Mouse (Mus musculus) CH12.LX (cell line): ENCODE data around the gene Mgrn1. TPM values are rescaled to one million over a fixed set of nuclear protein-coding genes. Genes with fewer than 3 reads are reported as not detected.

Experiments used
- DNase-seq: peaks from one replicate; pipeline ENCODE4 v3.0.0-alpha.2; 2013; ENCODE audit errors: extremely low read depth
- H3K27ac ChIP-seq: 2 replicates; pipeline ENCODE4 v1.5.1; 2012; ENCODE audit warnings: low read depth, mild to moderate bottlenecking, control low read depth, moderate library complexity; ENCODE audit not compliant: insufficient read depth
- H3K27me3 ChIP-seq: replicated peaks from 2 replicates; pipeline ENCODE3; 2012; ENCODE audit warnings: inconsistent platforms
- H3K36me3 ChIP-seq, 2 experiments: replicated peaks in 1 of 2; 2 replicates each; pipeline versions ENCODE3 to v1.6.1; 2012; ENCODE audit warnings: inconsistent platforms in 1 of 2, low read length in 1 of 2, mild to moderate bottlenecking in 1 of 2, mixed read lengths in 1 of 2, moderate library complexity in 1 of 2; ENCODE audit not compliant: control insufficient read depth in 1 of 2, insufficient read depth in 1 of 2
- H3K4me1 ChIP-seq, 2 experiments: 2 replicates each; pipeline ENCODE4 v1.6.1; 2012; ENCODE audit warnings: inconsistent platforms in 1 of 2, moderate library complexity in 1 of 2; ENCODE audit not compliant: insufficient read depth in 2 of 2, control insufficient read depth in 1 of 2
- H3K4me2 ChIP-seq: 2 replicates; pipeline ENCODE4 v1.6.1; 2012; ENCODE audit warnings: low read depth, mild to moderate bottlenecking, control low read depth; ENCODE audit not compliant: poor library complexity, insufficient read depth, severe bottlenecking
- H3K4me3 ChIP-seq, 3 experiments: fragments of 150-350 bp in 1 of 3; sonication (generic) in 1 of 3; replicated peaks in 1 of 3; 2 replicates each; pipeline versions ENCODE3 to v1.5.1; 2011 to 2012; ENCODE audit warnings: low read depth in 2 of 3, low read length in 2 of 3, mild to moderate bottlenecking in 2 of 3, moderate library complexity in 2 of 3, control low read depth in 1 of 3, improper control_type of control experiment in 1 of 3, inconsistent platforms in 1 of 3, mixed read lengths in 1 of 3; ENCODE audit not compliant: poor library complexity in 1 of 3
- H3K79me2 ChIP-seq: replicated peaks from 2 replicates; pipeline ENCODE4 v1.6.1; 2012; ENCODE audit warnings: mild to moderate bottlenecking, moderate library complexity; ENCODE audit not compliant: control insufficient read depth, poor library complexity, insufficient read depth, severe bottlenecking; ENCODE audit errors: extremely low read depth
- H3K9ac ChIP-seq: 2 replicates; pipeline ENCODE4 v1.6.1; 2012; ENCODE audit warnings: low read depth, mild to moderate bottlenecking, control low read depth, moderate library complexity; ENCODE audit not compliant: insufficient read depth
- H3K9me3 ChIP-seq: replicated peaks from 2 replicates; pipeline ENCODE3; 2012; ENCODE audit warnings: low read length, inconsistent platforms, mixed read lengths
- BHLHE40 ChIP-seq: IDR thresholded peaks from 2 replicates; pipeline ENCODE4 v1.6.1; 2011; ENCODE audit warnings: mild to moderate bottlenecking, low read depth, low read length, improper control_type of control experiment
- CHD1 ChIP-seq: IDR thresholded peaks from 2 replicates; pipeline ENCODE4 v1.6.1; 2012; ENCODE audit warnings: low read depth, low read length, improper control_type of control experiment, inconsistent platforms
- CHD2 ChIP-seq: IDR thresholded peaks from 2 replicates; pipeline ENCODE4 v1.6.1; 2011; ENCODE audit warnings: low read length, improper control_type of control experiment
- CTCF ChIP-seq, 2 experiments: IDR thresholded peaks in 1 of 2; conservative IDR thresholded peaks in 1 of 2; 2 replicates each; pipeline ENCODE4 v1.5.1; 2011 to 2012; ENCODE audit warnings: low read depth in 2 of 2, low read length in 2 of 2, improper control_type of control experiment in 1 of 2, inconsistent platforms in 1 of 2, mild to moderate bottlenecking in 1 of 2, moderate library complexity in 1 of 2
- E2F4 ChIP-seq: IDR thresholded peaks from 2 replicates; pipeline ENCODE4 v1.6.1; 2011; ENCODE audit warnings: low read depth, low read length, improper control_type of control experiment; ENCODE audit not compliant: insufficient replicate concordance
- ELF1 ChIP-seq: IDR thresholded peaks from 2 replicates; pipeline ENCODE4 v1.6.1; 2014; ENCODE audit warnings: low read depth, mild to moderate bottlenecking, inconsistent platforms, low read length, improper control_type of control experiment
- ETS1 ChIP-seq: conservative IDR thresholded peaks from 2 replicates; pipeline ENCODE4 v1.6.1; 2012; ENCODE audit warnings: low read depth, mild to moderate bottlenecking, inconsistent platforms, low read length, improper control_type of control experiment, moderate library complexity
- GABPA ChIP-seq: IDR thresholded peaks from 2 replicates; pipeline ENCODE4 v1.6.1; 2012; ENCODE audit warnings: low read depth, low read length, improper control_type of control experiment, inconsistent platforms; ENCODE audit not compliant: insufficient replicate concordance
- HCFC1 ChIP-seq: IDR thresholded peaks from 2 replicates; pipeline ENCODE4 v1.6.1; 2012; ENCODE audit warnings: low read depth, mild to moderate bottlenecking, inconsistent platforms, low read length, improper control_type of control experiment
- IRF4 ChIP-seq: IDR thresholded peaks from 2 replicates; pipeline ENCODE4 v1.6.1; 2014; ENCODE audit warnings: low read depth, mild to moderate bottlenecking, inconsistent platforms, low read length, improper control_type of control experiment
- JUN ChIP-seq: IDR thresholded peaks from 2 replicates; pipeline ENCODE4 v1.6.1; 2011; ENCODE audit warnings: low read depth, mild to moderate bottlenecking, low read length, improper control_type of control experiment, moderate library complexity; ENCODE audit not compliant: insufficient read depth
- JUND ChIP-seq: conservative IDR thresholded peaks from 2 replicates; pipeline ENCODE4 v1.6.1; 2011; ENCODE audit warnings: low read depth, low read length, improper control_type of control experiment
- KAT2A ChIP-seq: IDR thresholded peaks from 2 replicates; pipeline ENCODE4 v1.6.1; 2012; ENCODE audit warnings: low read length, improper control_type of control experiment, inconsistent platforms; ENCODE audit not compliant: insufficient replicate concordance
- MAFK ChIP-seq: IDR thresholded peaks from 2 replicates; pipeline ENCODE4 v1.6.1; 2011; ENCODE audit warnings: low read length, improper control_type of control experiment; ENCODE audit not compliant: insufficient replicate concordance
- MAX ChIP-seq: IDR thresholded peaks from 2 replicates; pipeline ENCODE4 v1.6.1; 2011; ENCODE audit warnings: low read length, improper control_type of control experiment
- MAZ ChIP-seq: IDR thresholded peaks from 2 replicates; pipeline ENCODE4 v1.6.1; 2012; ENCODE audit warnings: low read depth, mild to moderate bottlenecking, inconsistent platforms, low read length, improper control_type of control experiment, moderate library complexity
- MEF2A ChIP-seq: IDR thresholded peaks from 2 replicates; pipeline ENCODE4 v1.6.1; 2014; ENCODE audit warnings: low read depth, mild to moderate bottlenecking, inconsistent platforms, low read length, improper control_type of control experiment, borderline replicate concordance
- MXI1 ChIP-seq: IDR thresholded peaks from 2 replicates; pipeline ENCODE4 v1.6.1; 2011; ENCODE audit warnings: mild to moderate bottlenecking, low read depth, low read length, improper control_type of control experiment
- NELFE ChIP-seq: IDR thresholded peaks from 2 replicates; pipeline ENCODE4 v1.6.1; 2011; ENCODE audit warnings: low read depth, low read length, improper control_type of control experiment
- NRF1 ChIP-seq: IDR thresholded peaks from 2 replicates; pipeline ENCODE4 v1.6.1; 2014; ENCODE audit warnings: low read depth, mild to moderate bottlenecking, inconsistent platforms, low read length, improper control_type of control experiment, moderate library complexity
- PAX5 ChIP-seq: IDR thresholded peaks from 2 replicates; pipeline ENCODE4 v1.6.1; 2012; ENCODE audit warnings: low read length, inconsistent platforms, mixed read lengths
- POLR2AphosphoS2 ChIP-seq: IDR thresholded peaks from 2 replicates; pipeline ENCODE4 v1.6.1; 2011; ENCODE audit warnings: low read depth, low read length, improper control_type of control experiment
- RAD21 ChIP-seq: IDR thresholded peaks from 2 replicates; pipeline ENCODE4 v1.6.1; 2011; ENCODE audit warnings: low read depth, mild to moderate bottlenecking, low read length, improper control_type of control experiment, moderate library complexity
- RCOR1 ChIP-seq: conservative IDR thresholded peaks from 2 replicates; pipeline ENCODE4 v1.6.1; 2012; ENCODE audit warnings: low read depth, mild to moderate bottlenecking, inconsistent platforms, low read length, improper control_type of control experiment
- SIN3A ChIP-seq: IDR thresholded peaks from 2 replicates; pipeline ENCODE4 v1.6.1; 2012; ENCODE audit warnings: low read length, improper control_type of control experiment, inconsistent platforms
- SMC3 ChIP-seq: IDR thresholded peaks from 2 replicates; pipeline ENCODE4 v1.6.1; 2011; ENCODE audit warnings: low read depth, low read length, improper control_type of control experiment
- TBP ChIP-seq: conservative IDR thresholded peaks from 2 replicates; pipeline ENCODE4 v1.6.1; 2011; ENCODE audit warnings: low read depth, low read length, improper control_type of control experiment
- UBTF ChIP-seq: IDR thresholded peaks from 2 replicates; pipeline ENCODE4 v1.6.1; 2012; ENCODE audit warnings: low read depth, mild to moderate bottlenecking, inconsistent platforms, low read length, improper control_type of control experiment, moderate library complexity
- USF1 ChIP-seq: IDR thresholded peaks from 2 replicates; pipeline ENCODE4 v1.6.1; 2014; ENCODE audit warnings: low read depth, mild to moderate bottlenecking, inconsistent platforms, low read length, improper control_type of control experiment
- USF2 ChIP-seq: conservative IDR thresholded peaks from 2 replicates; pipeline ENCODE4 v1.6.1; 2011; ENCODE audit warnings: low read depth, low read length, improper control_type of control experiment
- ZC3H11A ChIP-seq: IDR thresholded peaks from 2 replicates; pipeline ENCODE4 v1.6.1; 2012; ENCODE audit warnings: low read depth, mild to moderate bottlenecking, inconsistent platforms, low read length, improper control_type of control experiment
- ZNF384 ChIP-seq: IDR thresholded peaks from 2 replicates; pipeline ENCODE4 v1.6.1; 2012; ENCODE audit warnings: low read depth, low read length, improper control_type of control experiment, inconsistent platforms
- dilution Hi-C: fragments of 300-500 bp; cut with MboI; formaldehyde crosslinking; loops from 2 replicates; pipeline ENCODE4 v1.14.3; 2020; ENCODE audit warnings: low sequenced_read_pairs; ENCODE audit not compliant: extremely low pct_unique_long_range_greater_than_20kb, extremely low pct_ligation_motif_present
- in situ Hi-C: fragments of 300-500 bp; cut with MboI; formaldehyde crosslinking; loops from 3 replicates; pipeline ENCODE4 v1.14.3; 2019; ENCODE audit warnings: low sequenced_read_pairs, low pct_ligation_motif_present, low pct_unique_long_range_greater_than_20kb, mixed read lengths
- polyA plus RNA-seq: library from polyadenylated mRNA; unstranded; fragments of >175 nt; gene quantifications from 2 replicates; pipeline ENCODE4 v1.2.1, GENCODE M21; 2012; ENCODE audit warnings: low read depth; ENCODE audit not compliant: insufficient read length
- total RNA-seq, 2 experiments: library from RNA; depleted of rRNA; stranded (reverse); fragments of 300-350 nt in 1 of 2; fragments of >200 nt in 1 of 2; gene quantifications; 2 replicates each; pipeline ENCODE4 v1.2.3; 2012 to 2014

The Mgrn1 gene
- total and polyA plus RNA-seq, 3 experiments = 11.7 to 16.9 (median 12.9) TPM

DNA sequence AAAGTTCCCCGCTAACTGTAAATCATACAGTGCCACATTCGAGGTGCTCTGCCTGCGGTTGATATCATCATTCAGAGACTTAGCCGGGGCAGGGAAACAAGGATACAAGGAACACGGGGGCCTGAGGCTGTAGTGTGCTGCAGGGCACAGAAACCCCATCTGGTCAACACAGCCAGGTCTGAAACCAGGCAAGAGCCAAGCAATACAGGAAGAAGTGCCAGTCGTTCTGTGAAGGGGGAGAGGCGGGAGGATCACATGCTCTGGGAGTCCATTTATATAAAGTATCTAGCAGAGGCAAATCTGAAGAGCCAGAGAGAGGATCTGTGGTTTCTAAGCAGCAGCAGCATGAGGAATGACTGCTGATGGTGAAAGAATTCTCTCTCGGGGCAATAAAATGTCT is 45.8 kb upstream of the Mgrn1 start:
- H3K27ac ChIP-seq = no peak overlapping the region
- dilution Hi-C loops = no loop called here

DNA sequence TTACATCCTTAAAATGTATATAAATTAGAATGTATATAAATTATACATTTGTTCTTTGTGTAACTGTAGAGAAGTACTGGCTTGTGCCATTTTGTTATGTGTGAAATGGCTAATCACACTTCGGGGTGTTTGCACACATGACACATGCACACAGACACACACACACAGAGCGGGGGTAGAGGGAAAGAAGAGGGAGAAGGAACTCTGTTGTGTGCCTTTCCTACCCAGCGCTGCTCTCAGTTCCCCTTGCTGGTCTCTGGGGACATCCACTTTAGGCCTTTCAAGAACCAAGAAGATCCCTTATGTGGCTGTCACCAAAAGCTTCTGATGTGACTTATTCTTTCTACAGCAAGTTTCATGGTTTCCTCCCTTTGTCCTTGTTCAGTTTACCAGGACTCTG is 39.0 kb upstream of the Mgrn1 start:
- DNase-seq = peak; percentile 95
- in situ Hi-C loops = no loop called here
- no peak overlapping the region for H3K4me3 ChIP-seq
- no peak for TF ChIP-seq USF1
- peak; percentile 91; the same call in 1 of the 2 replicates for TF ChIP-seq MAZ
- TF ChIP-seq ZC3H11A = no peak
- TF ChIP-seq MAX = peak; percentile 85
- peak; percentile 45 for TF ChIP-seq HCFC1
- no peak for TF ChIP-seq NRF1
- TF ChIP-seq RCOR1 = peak; percentile 96
- 0 out of 2 replicates have a peak, but pooled peaks have one; percentile 54 for TF ChIP-seq MXI1
- TF ChIP-seq CTCF (conservative IDR thresholded peaks at IDR 0.05 in 1 of 2, IDR thresholded peaks at IDR 0.05 in 1 of 2; ENCODE audit: low read depth in 2 of 2, low read length in 2 of 2) = no peak
- peak; percentile 23 for TF ChIP-seq RAD21
- TF ChIP-seq SMC3 = peak; percentile 22; the same call in 1 of the 2 replicates
- peak; percentile 100 for TF ChIP-seq IRF4
- peak; percentile 78 for TF ChIP-seq CHD2
- TF ChIP-seq SIN3A = peak; percentile 73
- peak; percentile 75 for TF ChIP-seq JUND
- no peak for TF ChIP-seq TBP
- TF ChIP-seq NELFE = no peak
- peak; percentile 84 for TF ChIP-seq ETS1
- peak; percentile 95 for TF ChIP-seq MEF2A
- no peak for TF ChIP-seq CHD1
- TF ChIP-seq USF2 = no peak
- TF ChIP-seq BHLHE40 = peak; percentile 88
- no peak for TF ChIP-seq PAX5
- TF ChIP-seq ELF1 = peak; percentile 47
- TF ChIP-seq KAT2A = peak; percentile 86
- no peak for TF ChIP-seq ZNF384
- peak; percentile 57; the same call in 1 of the 2 replicates for TF ChIP-seq JUN
- no peak for TF ChIP-seq E2F4
- no peak for TF ChIP-seq GABPA
- TF ChIP-seq POLR2AphosphoS2 = no peak
- TF ChIP-seq MAFK = peak; percentile 73; the same call in 1 of the 2 replicates

More for the DNA sequence above, 45.8 kb upstream of the Mgrn1 start:
- Histone ChIP-seq H3K9me3 (no peaks in the 10 kb centered on the region), H3K36me3 (no peaks in the 10 kb centered on the region), H3K4me3 (no peak overlapping the region), H3K79me2 (no peaks in the 10 kb centered on the region), H3K4me1 (peaks cover 0 to 7% of the 10 kb centered on the region in 2 experiments; a peak in 2 of 4 replicates), H3K4me2 (no peak overlapping the region), H3K9ac (no peak overlapping the region), H3K27me3 (no peaks in the 10 kb centered on the region)
- TF ChIP-seq POLR2AphosphoS2 (no peak), SMC3 (no peak), ELF1 (no peak), GABPA (no peak), NELFE (no peak), UBTF (no peak), TBP (no peak)
- in situ Hi-C loops = no loop called here
- DNase-seq = no peak

More for the DNA sequence above, 39.0 kb upstream of the Mgrn1 start:
- Histone ChIP-seq H3K4me2 (peak overlapping the region; percentile 18; the same call in 1 of the 2 replicates), H3K27ac (0 out of 2 replicates have a peak overlapping the region, but pooled peaks have one; percentile 7), H3K9me3 (no peaks in the 10 kb centered on the region), H3K4me1 (peaks cover 13 to 29% of the 10 kb centered on the region in 2 experiments), H3K79me2 (no peaks in the 10 kb centered on the region), H3K27me3 (no peaks in the 10 kb centered on the region), H3K36me3 (no peaks in the 10 kb centered on the region), H3K9ac (no peak overlapping the region)
- dilution Hi-C loops = no loop called here
